Mouse (Mus musculus): ENCODE data around the gene Nbeal2.

The Nbeal2 gene

GRCm38 (mm10) chr9:110676492-110676911, 22.5 kb upstream of the Nbeal2 start:
- DNase-seq (ENCODE audit: low read depth, low spot score): no peak

DNA sequence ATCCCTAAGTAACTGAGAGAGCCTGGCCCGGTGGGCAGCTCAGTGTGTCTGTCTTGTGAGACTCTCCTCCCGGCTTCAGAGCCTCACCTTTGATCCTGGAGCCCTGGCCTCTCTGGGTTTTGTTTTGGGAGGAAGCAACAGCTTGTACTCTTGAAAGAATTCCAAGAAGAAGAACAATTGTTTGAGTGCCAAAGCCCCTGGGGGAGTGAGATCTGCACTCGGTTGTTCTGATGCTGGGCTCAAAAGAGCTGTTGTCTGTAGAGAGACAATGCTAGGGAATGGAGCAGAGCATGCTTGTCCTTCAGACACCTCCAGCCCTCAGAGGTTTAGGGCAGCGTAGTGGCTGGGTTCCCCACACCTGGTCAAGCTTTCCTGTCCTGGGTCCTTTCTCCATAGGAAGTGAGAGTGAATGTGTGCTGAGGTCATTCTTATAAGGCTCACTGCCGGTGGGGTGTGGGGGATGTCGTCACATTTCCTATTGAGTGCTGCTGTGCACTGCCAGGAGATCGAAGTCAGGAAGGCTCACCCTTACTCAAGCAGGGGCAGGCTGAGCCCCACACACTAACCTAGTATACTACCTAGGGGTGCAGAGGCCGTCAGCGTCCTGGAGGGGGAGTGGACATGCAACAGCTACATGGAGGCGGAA, 19.3 kb upstream of the Nbeal2 start:
- no peak for DNase-seq (ENCODE audit: low read depth, low spot score)

GRCm38 (mm10) chr9:110672462-110673106, 18.6 kb upstream of the Nbeal2 start:
- peak; percentile 45 for DNase-seq (ENCODE audit: low read depth, low spot score)

- DNase-seq (ENCODE audit: low read depth, low spot score): no peak
These were observed 15.8 kb upstream of the Nbeal2 start for GRCm38 (mm10) chr9:110669785-110670184.

- no peak for DNase-seq (ENCODE audit: low read depth, low spot score)
These were observed 14.8 kb upstream of the Nbeal2 start for GRCm38 (mm10) chr9:110668601-110669293.

GRCm38 (mm10) chr9:110667219-110667836, 13.4 kb upstream of the Nbeal2 start:
- DNase-seq (ENCODE audit: low read depth, low spot score): no peak

DNA sequence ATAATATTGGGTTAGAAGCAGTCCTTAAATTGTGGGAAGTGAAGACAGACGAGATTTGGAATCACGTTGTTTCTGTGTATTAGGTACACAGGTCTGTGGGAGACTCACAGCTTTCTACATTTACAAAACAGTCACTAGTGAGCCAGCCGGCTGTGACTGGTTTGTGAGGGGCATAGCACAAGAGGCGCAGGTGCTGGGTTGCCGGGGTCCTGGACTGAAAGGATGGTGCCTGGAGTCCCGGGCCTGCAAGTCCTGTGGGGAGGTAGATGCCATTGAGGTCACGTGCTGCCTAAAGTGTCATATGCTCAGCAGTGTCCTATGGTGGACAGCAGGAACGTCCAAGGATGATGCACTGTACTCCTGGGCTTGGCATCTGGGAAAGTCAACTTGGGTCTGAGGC, 12.4 kb upstream of the Nbeal2 start:
- peak; percentile 59 for DNase-seq (ENCODE audit: low read depth, low spot score)

DNA sequence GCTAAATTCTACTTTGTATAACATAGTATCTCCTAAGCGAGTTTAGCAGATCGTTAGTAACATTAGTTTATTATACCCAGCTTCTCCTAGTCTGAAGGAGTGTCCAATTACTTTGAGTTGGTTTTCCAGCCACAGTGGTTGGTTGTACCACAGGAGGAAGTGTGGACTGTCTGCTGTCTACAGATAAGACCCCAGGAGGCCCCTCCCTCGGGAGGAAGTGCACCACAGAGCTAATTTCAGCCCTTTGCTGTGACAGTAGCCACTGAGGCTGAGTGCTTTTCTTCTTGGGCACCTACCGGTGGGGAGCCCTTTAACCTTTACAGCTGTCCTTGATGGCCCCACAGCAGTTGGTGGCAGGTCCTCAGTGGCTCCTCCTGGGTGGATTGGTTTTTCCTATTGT, 12.0 kb upstream of the Nbeal2 start:
- no peak for DNase-seq (ENCODE audit: low read depth, low spot score)

DNA sequence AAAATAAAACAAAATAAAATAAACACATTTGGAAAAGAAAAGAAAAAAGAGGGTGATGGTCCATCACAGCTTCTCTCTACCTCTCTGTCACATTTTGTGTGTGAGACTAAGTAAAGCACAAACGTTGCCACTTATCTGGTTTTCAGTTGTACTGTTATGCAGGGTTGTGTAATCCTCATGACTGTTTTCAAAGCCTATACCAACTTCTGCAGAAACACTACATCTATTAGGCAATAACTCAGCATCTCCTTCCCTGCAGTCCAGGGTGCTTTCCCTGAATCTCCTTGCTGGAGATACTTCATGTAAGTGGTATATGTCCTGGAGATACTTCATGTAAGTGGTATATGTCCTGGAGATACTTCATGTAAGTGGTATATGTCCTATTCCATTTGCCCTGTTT, 8.9 kb upstream of the Nbeal2 start:
- no peak for DNase-seq (ENCODE audit: low read depth, low spot score)

- no peak for DNase-seq (ENCODE audit: low read depth, low spot score)
These were observed 7.1 kb upstream of the Nbeal2 start for GRCm38 (mm10) chr9:110660856-110661612.

DNA sequence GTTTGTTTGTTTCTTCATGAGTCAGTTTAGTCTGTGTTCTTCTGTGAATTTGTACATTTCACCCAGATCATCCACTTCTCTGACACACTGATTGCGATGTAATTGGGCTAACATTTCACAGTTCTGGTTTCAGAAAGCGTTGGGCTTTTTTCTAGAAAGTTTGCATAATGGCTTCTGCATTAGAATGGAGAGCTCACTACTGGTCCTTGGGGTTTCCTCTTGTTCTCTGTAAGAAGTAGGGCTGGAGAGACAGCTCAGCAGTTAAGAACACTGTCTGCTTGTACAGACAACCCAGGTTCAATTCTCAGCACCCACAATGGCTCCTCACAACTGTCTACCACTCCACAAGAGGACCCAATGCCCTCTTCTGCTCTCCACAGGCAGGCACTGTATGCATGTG, 6.2 kb upstream of the Nbeal2 start:
- DNase-seq (ENCODE audit: low read depth, low spot score): no peak

- no peak for DNase-seq (ENCODE audit: low read depth, low spot score)
These were observed 5.6 kb upstream of the Nbeal2 start for GRCm38 (mm10) chr9:110659521-110659920.

DNA sequence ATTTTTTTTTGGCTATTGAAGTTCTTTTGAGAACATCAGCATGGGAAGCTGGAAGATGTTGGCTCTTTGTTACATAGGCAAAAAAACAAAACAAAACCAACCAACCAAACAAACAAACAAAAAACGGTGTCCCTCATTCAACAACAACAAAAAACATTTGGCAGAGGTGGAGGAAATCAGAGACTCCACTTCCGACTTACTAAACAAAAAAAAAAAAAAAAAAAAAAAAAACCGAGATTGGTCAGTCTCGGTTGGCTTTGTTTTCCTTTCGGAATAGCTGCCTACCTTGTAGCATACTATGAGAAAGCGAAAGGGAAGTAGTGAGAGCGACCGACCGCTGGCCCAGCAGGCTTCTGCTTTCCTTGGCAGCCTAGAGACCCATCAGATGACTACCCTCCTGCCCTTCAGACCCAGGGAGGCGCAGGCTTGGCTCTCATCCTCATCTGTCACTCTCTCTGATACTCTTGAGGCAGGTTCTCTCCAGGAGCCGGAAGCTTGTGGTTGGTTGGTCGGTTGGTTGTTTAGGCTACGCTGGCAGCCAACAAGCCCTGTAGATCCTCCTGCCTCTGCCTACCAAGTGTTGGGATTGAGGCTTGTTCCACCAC, 3.6 kb upstream of the Nbeal2 start:
- no peak for DNase-seq (ENCODE audit: low read depth, low spot score)

DNA sequence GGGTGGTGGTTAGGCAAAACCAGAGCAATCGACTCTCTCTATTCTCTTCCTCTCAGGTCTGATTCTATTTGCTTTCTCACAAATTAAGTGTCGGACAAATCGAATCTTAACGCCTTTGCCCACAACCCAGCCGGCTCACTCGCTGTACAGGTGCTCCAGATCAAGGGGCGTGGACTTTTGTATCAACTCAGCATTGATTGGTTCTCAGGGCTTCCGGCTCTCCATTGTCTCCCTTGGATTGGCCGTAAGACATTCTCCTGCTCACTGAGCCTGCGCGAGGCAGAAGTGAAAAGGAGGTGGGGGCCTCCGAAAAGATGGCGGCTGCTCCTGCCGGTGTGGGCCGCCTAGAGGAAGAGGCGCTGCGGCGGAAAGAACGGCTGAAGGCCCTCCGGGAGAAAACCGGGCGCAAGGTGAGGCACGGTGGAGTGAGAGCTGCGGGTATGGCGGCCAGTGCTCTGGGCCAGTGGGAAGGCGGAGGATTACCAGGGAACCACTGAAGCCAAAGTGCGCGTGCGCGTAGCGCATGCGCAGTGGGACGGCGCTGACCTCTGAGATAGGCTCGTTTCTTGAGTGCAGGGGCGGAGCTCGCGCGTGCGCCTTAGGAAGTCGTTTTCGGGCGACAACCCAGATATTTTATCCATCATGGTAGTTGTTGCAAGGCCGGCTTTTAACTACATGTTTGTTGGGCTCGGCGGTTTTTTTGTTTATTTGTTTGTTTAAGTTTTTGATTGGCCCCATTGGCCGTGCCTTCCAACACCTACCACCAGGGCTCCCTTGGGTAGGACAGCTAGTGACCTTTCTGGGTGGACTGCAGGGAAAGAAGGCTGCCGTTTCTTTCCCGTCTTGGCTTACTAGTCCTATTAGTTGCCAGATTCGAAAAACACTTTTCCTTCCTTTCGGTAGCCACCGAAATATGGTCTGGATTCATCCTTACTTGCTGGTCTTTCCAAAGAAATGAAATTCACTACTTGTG, 2.6 kb upstream of the Nbeal2 start, which contains the start of gene Ccdc12:
TSS of gene Ccdc12 (plus strand) at position 255 of the 973 bp plus-strand sequence.
- peak; percentile 99 for DNase-seq (ENCODE audit: low read depth, low spot score)

GRCm38 (mm10) chr9:110655651-110656007, 1.7 kb upstream of the Nbeal2 start:
- DNase-seq (ENCODE audit: low read depth, low spot score): no peak

- no peak for DNase-seq (ENCODE audit: low read depth, low spot score)
These were observed 1.0 kb upstream of the Nbeal2 start for GRCm38 (mm10) chr9:110654726-110655650.

DNA sequence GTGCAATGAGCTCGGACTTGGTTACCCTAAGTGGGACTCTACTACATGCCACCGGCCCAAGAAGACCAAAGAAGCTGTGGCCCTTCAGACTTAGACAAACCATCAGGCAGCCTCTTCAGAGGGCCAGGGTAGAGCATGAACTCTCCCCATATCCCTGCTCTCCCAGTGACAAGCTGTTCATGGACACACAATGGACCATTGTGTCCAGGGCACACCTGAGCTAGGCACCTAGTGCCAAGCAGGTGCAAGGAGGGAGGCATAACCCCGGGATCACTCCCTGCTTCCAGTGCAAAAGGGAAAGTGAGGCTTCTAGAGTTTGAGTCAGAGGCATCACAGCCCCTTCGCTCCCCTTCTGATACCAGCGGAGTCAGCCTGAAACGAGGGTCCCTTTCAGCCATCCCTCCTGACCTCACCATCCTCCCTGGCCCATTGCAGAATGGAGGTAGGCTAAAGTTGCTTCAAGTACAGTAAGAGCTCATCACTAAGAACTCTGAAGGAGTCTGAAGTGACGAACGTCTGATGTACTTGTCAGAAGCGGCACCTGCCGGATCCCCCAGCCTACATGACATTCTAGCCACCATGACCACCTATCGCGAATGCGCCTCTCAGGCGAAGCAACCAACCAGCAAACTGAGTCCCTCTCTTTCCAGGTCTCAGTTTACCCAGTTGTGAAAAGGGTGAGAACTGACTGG, 852 bp downstream of the Nbeal2 start:
- peak; percentile 35 for DNase-seq (ENCODE audit: low read depth, low spot score)

GRCm38 (mm10) chr9:110651931-110652722, 1.8 kb downstream of the Nbeal2 start:
- peak; percentile 71 for DNase-seq (ENCODE audit: low read depth, low spot score)
